Mouse (Mus musculus) heart, adult 2 months (tissue): ENCODE measurements at regions not wholly inside any gene's neighbourhood (a gene's known extent, or its start where the extent isn't known, plus 50 kb on each side); places are given as distances from the start of the nearest gene placed in this dataset.
"Not testable (repeated sequence)": the region's sequence is repeated elsewhere in the genome, so short reads cannot be mapped to it uniquely, and the experiment has no call there.

Source experiments
- DNase-seq, 2 experiments: peaks; one replicate each; pipeline ENCODE4 v3.0.0; 2021
- H3K27ac ChIP-seq: fragments of 200-600 bp; 2 replicates; pipeline ENCODE4 v1.8.1; 2022
- H3K27me3 ChIP-seq: fragments of 200-500 bp; 2 replicates; pipeline ENCODE4 v1.6.1; 2012; ENCODE audit warnings: mild to moderate bottlenecking, low read length, inconsistent platforms, mixed read lengths; ENCODE audit not compliant: control insufficient read depth, insufficient read depth
- H3K36me3 ChIP-seq: fragments of 200-500 bp; 2 replicates; pipeline ENCODE4 v1.6.1; 2012; ENCODE audit warnings: low read length, inconsistent platforms; ENCODE audit not compliant: control insufficient read depth, insufficient read depth
- H3K4me1 ChIP-seq: fragments of 200-500 bp; 2 replicates; pipeline ENCODE4 v1.6.1; 2011; ENCODE audit warnings: low read length; ENCODE audit not compliant: control insufficient read depth, insufficient read depth
- H3K4me3 ChIP-seq: fragments of 200-600 bp; 2 replicates; pipeline ENCODE4 v1.8.1; 2022
- H3K79me2 ChIP-seq: fragments of 200-500 bp; replicated peaks from 2 replicates; pipeline ENCODE4 v1.6.1; 2012; ENCODE audit warnings: mild to moderate bottlenecking, inconsistent platforms, low read length, moderate library complexity, mixed read lengths; ENCODE audit not compliant: control insufficient read depth, insufficient read depth
- H3K9ac ChIP-seq: fragments of 200-500 bp; 2 replicates; pipeline ENCODE4 v1.6.1; 2012; ENCODE audit warnings: low read depth, mild to moderate bottlenecking, control low read depth, inconsistent platforms, low read length, mixed read lengths
- CTCF ChIP-seq: fragments of 200-600 bp; IDR thresholded peaks from 2 replicates; pipeline ENCODE4 v1.8.1; 2022; ENCODE audit warnings: antibody characterized with exemption, mild to moderate bottlenecking, moderate library complexity
- EP300 ChIP-seq: fragments of 200-500 bp; IDR thresholded peaks from 2 replicates; pipeline ENCODE4 v1.6.1; 2011; ENCODE audit warnings: low read depth, low read length, control low read depth; ENCODE audit not compliant: insufficient read depth
- POLR2A ChIP-seq: fragments of 200-500 bp; IDR thresholded peaks from 2 replicates; pipeline ENCODE4 v1.6.1; 2011; ENCODE audit warnings: mild to moderate bottlenecking, low read depth, low read length, control low read depth; ENCODE audit not compliant: insufficient read depth
- WGBS: fragments of 180-500 bp; shearing (Covaris S2); methylation state at CpG from one replicate; pipeline ENCODE4 v1.1.7; 2018; 5-methylcytosine and 5-hydroxymethylcytosine counted together
- intact Hi-C: fragments of 180-260 bp; cut with DNase I; formaldehyde crosslinking; loops from one replicate; pipeline ENCODE4 v1.15.1; 2025

GRCm38 (mm10) chr13:85926323-85926722, 120.4 kb downstream of the Cox7c start:
- WGBS: 74% methylated on average over 2 of the region's 2 CpGs
- no peaks in the 10 kb centered on the region for H3K4me1 ChIP-seq
- no peak overlapping the region for H3K9ac ChIP-seq
- TF ChIP-seq EP300 (no peak), POLR2A (no peak), CTCF (no peak)
- no peak for DNase-seq
- intact Hi-C loops: no loop called here
- no peak overlapping the region for H3K27ac ChIP-seq
- no peak overlapping the region for H3K4me3 ChIP-seq
- H3K27me3 ChIP-seq: no peaks in the 10 kb centered on the region
- H3K36me3 ChIP-seq: no peaks in the 10 kb centered on the region
- no peaks in the 10 kb centered on the region for H3K79me2 ChIP-seq

- Histone ChIP-seq H3K4me3 (no peak overlapping the region), H3K9ac (no peak overlapping the region), H3K27me3 (no peaks in the 10 kb centered on the region), H3K79me2 (no peaks in the 10 kb centered on the region), H3K27ac (no peak overlapping the region), H3K36me3 (no peaks in the 10 kb centered on the region), H3K4me1 (no peaks in the 10 kb centered on the region)
- DNase-seq: no peak
- TF ChIP-seq POLR2A: no peak
- TF ChIP-seq EP300: no peak
- TF ChIP-seq CTCF: no peak
- intact Hi-C loops: no loop called here
- 87% methylated on average over 2 of the region's 2 CpGs for WGBS
These were observed 124.0 kb downstream of the Cox7c start for GRCm38 (mm10) chr13:85922696-85923095.

- H3K79me2 ChIP-seq: no peaks in the 10 kb centered on the region
- intact Hi-C loops: no loop called here
- H3K27ac ChIP-seq: no peak overlapping the region
- TF ChIP-seq POLR2A (no peak), CTCF (no peak), EP300 (no peak)
- H3K9ac ChIP-seq: no peak overlapping the region
- H3K36me3 ChIP-seq: no peaks in the 10 kb centered on the region
- DNase-seq: no peak
- no peaks in the 10 kb centered on the region for H3K4me1 ChIP-seq
- no peak overlapping the region for H3K4me3 ChIP-seq
- H3K27me3 ChIP-seq: no peaks in the 10 kb centered on the region
These were observed 144.9 kb downstream of the Cox7c start for GRCm38 (mm10) chr13:85901796-85902195.

- Histone ChIP-seq H3K36me3 (no peaks in the 10 kb centered on the region), H3K4me1 (no peaks in the 10 kb centered on the region), H3K4me3 (no peak overlapping the region), H3K27ac (no peak overlapping the region), H3K27me3 (no peaks in the 10 kb centered on the region), H3K79me2 (no peaks in the 10 kb centered on the region), H3K9ac (no peak overlapping the region)
- 49% methylated on average over 2 of the region's 2 CpGs for WGBS
- no peak for DNase-seq
- TF ChIP-seq POLR2A (no peak), EP300 (no peak), CTCF (no peak)
- intact Hi-C loops: no loop called here
These were observed 149.0 kb downstream of the Cox7c start for GRCm38 (mm10) chr13:85897656-85898055.

- H3K79me2 ChIP-seq: no peaks in the 10 kb centered on the region
- no peak overlapping the region for H3K9ac ChIP-seq
- H3K4me1 ChIP-seq: no peaks in the 10 kb centered on the region
- H3K27me3 ChIP-seq: no peaks in the 10 kb centered on the region
- 31% methylated on average over 8 of the region's 8 CpGs for WGBS
- no peak overlapping the region for H3K27ac ChIP-seq
- intact Hi-C loops: no loop called here
- no peaks in the 10 kb centered on the region for H3K36me3 ChIP-seq
- H3K4me3 ChIP-seq: no peak overlapping the region
- TF ChIP-seq POLR2A: no peak
- TF ChIP-seq EP300: no peak
- no peak for TF ChIP-seq CTCF
- DNase-seq: no peak
These were observed 151.6 kb downstream of the Cox7c start for GRCm38 (mm10) chr13:85895141-85895540.

GRCm38 (mm10) chr13:85889846-85890245, 156.9 kb downstream of the Cox7c start:
- H3K4me1 ChIP-seq, H3K36me3 ChIP-seq, H3K27ac ChIP-seq, H3K79me2 ChIP-seq, H3K4me3 ChIP-seq, H3K9ac ChIP-seq, H3K27me3 ChIP-seq, intact Hi-C loops, DNase-seq: not testable (repeated sequence)

GRCm38 (mm10) chr13:85882817-85883216, 163.9 kb downstream of the Cox7c start:
- WGBS: 64% methylated on average over 2 of the region's 2 CpGs
- Histone ChIP-seq H3K27ac (no peak overlapping the region), H3K27me3 (no peaks in the 10 kb centered on the region), H3K79me2 (no peaks in the 10 kb centered on the region), H3K36me3 (no peaks in the 10 kb centered on the region), H3K9ac (no peak overlapping the region), H3K4me3 (no peak overlapping the region), H3K4me1 (no peaks in the 10 kb centered on the region)
- intact Hi-C loops: no loop called here
- DNase-seq: no peak
- TF ChIP-seq POLR2A (no peak), EP300 (no peak), CTCF (no peak)
